Comparison of ENCODE assay signal across 8 mouse cellular contexts in genomic region chr7:114562531-114563241, GRCm38 (mm10). TPM values are rescaled to one million over a fixed set of nuclear protein-coding genes. Genes with fewer than 3 reads are reported as not detected.
DNase-seq lines count a peak whose midpoint lies in the region; ATAC-seq and TF ChIP-seq lines count a peak whose summit lies in the region.

Cyp2r1 (minus strand) TSS chr7:114562972.

- 5% methylated on average over 56 of the region's 56 CpGs for WGBS in hindbrain, embryonic 14.5 days
- WGBS in lung, postnatal 0 days: 3% methylated on average over 56 of the region's 56 CpGs

- peak; percentile 96 for ATAC-seq in common myeloid progenitor, adult 5-6 weeks (replicated peaks; ENCODE audit: low read depth, poor library complexity, severe bottlenecking)
- ATAC-seq in hindbrain, embryonic 14.5 days (ENCODE audit: low FRiP score): peak; percentile 99
- ATAC-seq in lung, postnatal 0 days: peak; percentile 99

- no peaks in the 10 kb centered on the region for H3K4me1 ChIP-seq in hindbrain, embryonic 14.5 days (replicated peaks; ENCODE audit: control insufficient read depth, insufficient read depth, low read length)
- H3K4me1 ChIP-seq in lung, postnatal 0 days (ENCODE audit: insufficient read depth, low read depth, low read length): no peaks in the 10 kb centered on the region

- no peaks in the 10 kb centered on the region for H3K9me3 ChIP-seq in hindbrain, embryonic 14.5 days (ENCODE audit: control insufficient read depth, low read length)
- H3K9me3 ChIP-seq in lung, postnatal 0 days (ENCODE audit: low read length): no peaks in the 10 kb centered on the region

- H3K9ac ChIP-seq in hindbrain, embryonic 14.5 days: peak within 1 kb of the TSS; percentile 74
- peak within 1 kb of the TSS; percentile 29 for H3K9ac ChIP-seq in lung, postnatal 0 days (replicated peaks; ENCODE audit: low read depth)

- H3K36me3 ChIP-seq in hindbrain, embryonic 14.5 days (replicated peaks; ENCODE audit: control insufficient read depth, insufficient read depth): no peaks in the 10 kb centered on the region
- no peaks in the 10 kb centered on the region for H3K36me3 ChIP-seq in lung, postnatal 0 days (ENCODE audit: insufficient read depth, low read length)

- H3K27me3 ChIP-seq in hindbrain, embryonic 14.5 days (ENCODE audit: control insufficient read depth, insufficient read depth, low read length): no peaks in the 10 kb centered on the region
- no peaks in the 10 kb centered on the region for H3K27me3 ChIP-seq in lung, postnatal 0 days (replicated peaks; ENCODE audit: insufficient read depth, low read length)

- peak within 1 kb of the TSS; percentile 81 for H3K4me2 ChIP-seq in hindbrain, embryonic 14.5 days (replicated peaks)
- H3K4me2 ChIP-seq in lung, postnatal 0 days (replicated peaks; ENCODE audit: low read depth, low read length): peak within 1 kb of the TSS; percentile 85

- peak; percentile 71 for DNase-seq in WW6 (ENCODE audit: low read depth, low spot score)
- DNase-seq in gastrocnemius, adult 18-20 months (ENCODE audit: low spot score): peak; percentile 78
- DNase-seq in hindbrain, embryonic 14.5 days (ENCODE audit: low spot score): peak; percentile 90
- peak; percentile 78 to 86 for DNase-seq in layer of hippocampus, postnatal 14 days (ENCODE audit: low spot score in 2 of 2)
- DNase-seq in lung, postnatal 0 days (ENCODE audit: low spot score): peak; percentile 96
- DNase-seq in ovary, postnatal 14 days (ENCODE audit: low spot score): peak; percentile 75
- peak; percentile 94 for DNase-seq in thymus, postnatal 0 days (ENCODE audit: low spot score)

- peak; percentile 59 for TF ChIP-seq CTCF in lung, postnatal 0 days (IDR thresholded peaks at IDR 0.05)

- H3K4me3 ChIP-seq in hindbrain, embryonic 14.5 days (replicated peaks; ENCODE audit: low read length): peak within 1 kb of the TSS; percentile 82
- H3K4me3 ChIP-seq in lung, postnatal 0 days (ENCODE audit: low read depth, low read length): peak within 1 kb of the TSS; percentile 57

- peak within 1 kb of the TSS; percentile 80 for H3K27ac ChIP-seq in hindbrain, embryonic 14.5 days
- peak within 1 kb of the TSS; percentile 88 for H3K27ac ChIP-seq in lung, postnatal 0 days (ENCODE audit: low read length)

- TF ChIP-seq EP300 in lung, postnatal 0 days (IDR thresholded peaks at IDR 0.05): no peak

RNA-seq across cellular contexts. Expression of gene Cyp2r1, which starts in this region (rescaled TPM):
- total RNA-seq in common myeloid progenitor, adult 5-6 weeks (2017): 1.3 and 3.7 TPM in 2 replicates
- total RNA-seq in gastrocnemius, adult 18-20 months (2021): under 1 TPM; 0.16 to 0.24 TPM
- 0.94 and 1.2 TPM in 2 replicates for polyA plus RNA-seq in hindbrain, embryonic 14.5 days (2014; fragmentation: Nextera tagmentation; extraction: Ambion mirVana)
- total RNA-seq in layer of hippocampus, postnatal 14 days (2021): 1 to 10 TPM; 1.3 to 1.6 TPM
- polyA plus RNA-seq in lung, postnatal 0 days (2015; fragmentation: Nextera tagmentation; extraction: Ambion mirVana): 2.1 and 3.0 TPM in 2 replicates
- polyA plus RNA-seq in thymus, postnatal 0 days (2015; fragmentation: Nextera tagmentation; extraction: Ambion mirVana): 2.9 and 3.0 TPM in 2 replicates

Comparison
In these comparisons a context has a peak if more than half of its experiments do, and no peak if none do; other contexts are left out.
1. Peak in every context shown above with its lines: DNase-seq, ATAC-seq, H3K4me3 ChIP-seq and H3K27ac ChIP-seq.
2. Peak in DNase-seq in gastrocnemius, adult 18-20 months; RNA of the gene not detected or under 1 TPM.